Mouse (Mus musculus) heart, embryonic 14.5 days (tissue): ENCODE data around the gene Gbp2b. TPM values are rescaled to one million over a fixed set of nuclear protein-coding genes. Genes with fewer than 3 reads are reported as not detected.
"Not testable (repeated sequence)": the region's sequence is repeated elsewhere in the genome, so short reads cannot be mapped to it uniquely, and the experiment has no call there.

ENCODE experiments used
- ATAC-seq: fragments of 200-750 bp; cut with Nextera tagmentation; 2 replicates; pipeline ENCODE4 v1.8.0; 2017; ENCODE audit warnings: low read depth, moderate TSS enrichment; ENCODE audit not compliant: insufficient number of reproducible peaks, insufficient read depth, low FRiP score
- H3K27ac ChIP-seq, 2 experiments: fragments of 200-500 bp in 1 of 2; fragments of 300-500 bp in 1 of 2; sonication (generic) in 1 of 2; replicated peaks in 1 of 2; 2 replicates each; pipeline ENCODE4 v1.5.1; 2012 to 2014; ENCODE audit warnings: low read depth in 2 of 2, low read length in 2 of 2, control low read depth in 1 of 2, mild to moderate bottlenecking in 1 of 2, mixed read lengths in 1 of 2; ENCODE audit not compliant: control insufficient read depth in 1 of 2, insufficient read depth in 1 of 2
- H3K27me3 ChIP-seq: fragments of 300-500 bp; sonication (generic); 2 replicates; pipeline ENCODE4 v1.6.1; 2014; ENCODE audit warnings: mild to moderate bottlenecking, low read length, control low read depth; ENCODE audit not compliant: control insufficient read depth, insufficient read depth
- H3K36me3 ChIP-seq: fragments of 300-500 bp; sonication (generic); 2 replicates; pipeline ENCODE4 v1.6.1; 2014; ENCODE audit warnings: mild to moderate bottlenecking, control low read depth, low read length, mixed read lengths; ENCODE audit not compliant: control insufficient read depth, insufficient read depth
- H3K4me1 ChIP-seq, 2 experiments: fragments of 200-500 bp in 1 of 2; fragments of 300-500 bp in 1 of 2; sonication (generic) in 1 of 2; 2 replicates each; pipeline ENCODE4 v1.6.1; 2012 to 2014; ENCODE audit warnings: low read length in 2 of 2, control low read depth in 1 of 2, mixed read lengths in 1 of 2; ENCODE audit not compliant: control insufficient read depth in 2 of 2, insufficient read depth in 2 of 2
- H3K4me2 ChIP-seq: fragments of 300-500 bp; sonication (generic); 2 replicates; pipeline ENCODE4 v1.6.1; 2014; ENCODE audit warnings: mild to moderate bottlenecking, low read length
- H3K4me3 ChIP-seq, 2 experiments: fragments of 200-500 bp in 1 of 2; fragments of 300-500 bp in 1 of 2; sonication (generic) in 1 of 2; 2 replicates each; pipeline ENCODE4 v1.5.1; 2012 to 2014; ENCODE audit warnings: low read length in 2 of 2, mild to moderate bottlenecking in 2 of 2, control low read depth in 1 of 2, low read depth in 1 of 2, moderate library complexity in 1 of 2; ENCODE audit not compliant: control insufficient read depth in 1 of 2, insufficient read depth in 1 of 2
- H3K9ac ChIP-seq: fragments of 300-500 bp; sonication (generic); 2 replicates; pipeline ENCODE4 v1.6.1; 2014; ENCODE audit warnings: mild to moderate bottlenecking, low read length
- H3K9me3 ChIP-seq: fragments of 300-500 bp; sonication (generic); 2 replicates; pipeline ENCODE4 v1.6.1; 2016; ENCODE audit warnings: low read length, control low read depth; ENCODE audit not compliant: control insufficient read depth
- WGBS: fragments of 180-500 bp; shearing (Covaris S2); extraction: QIAGEN DNeasy Blood & Tissue Kit; methylation state at CpG from one replicate; pipeline ENCODE4 v1.1.7; 2014; 5-methylcytosine and 5-hydroxymethylcytosine counted together
- polyA plus RNA-seq: library from polyadenylated mRNA; unstranded; fragments of >200 nt; fragmentation: Nextera tagmentation; extraction: Ambion mirVana; gene quantifications from 2 replicates; pipeline ENCODE4 v1.2.1, GENCODE M21; 2014

The Gbp2b gene
- polyA plus RNA-seq, 1 experiment from 2014 or later: 0.09 TPM

- WGBS: 78% methylated on average over 14 of the region's 14 CpGs
- Histone ChIP-seq H3K9ac (no peak overlapping the region), H3K36me3 (no peaks in the 10 kb centered on the region), H3K4me3 (no peak overlapping the region), H3K27ac (no peak overlapping the region), H3K4me1 (no peaks in the 10 kb centered on the region), H3K4me2 (no peak overlapping the region), H3K27me3 (no peaks in the 10 kb centered on the region), H3K9me3 (no peaks in the 10 kb centered on the region)
- ATAC-seq: no peak
Observed at GRCm38 (mm10) chr3:142561045-142561646, 33.5 kb upstream of the Gbp2b start.

GRCm38 (mm10) chr3:142561666-142562065 lies 33.0 kb upstream of the Gbp2b start:
- Histone ChIP-seq H3K27ac (no peak overlapping the region), H3K4me1 (no peaks in the 10 kb centered on the region), H3K4me3 (no peak overlapping the region), H3K9ac (no peak overlapping the region), H3K36me3 (no peaks in the 10 kb centered on the region), H3K27me3 (no peaks in the 10 kb centered on the region), H3K9me3 (no peaks in the 10 kb centered on the region), H3K4me2 (no peak overlapping the region)
- 70% methylated on average over 7 of the region's 7 CpGs for WGBS
- no peak for ATAC-seq

DNA sequence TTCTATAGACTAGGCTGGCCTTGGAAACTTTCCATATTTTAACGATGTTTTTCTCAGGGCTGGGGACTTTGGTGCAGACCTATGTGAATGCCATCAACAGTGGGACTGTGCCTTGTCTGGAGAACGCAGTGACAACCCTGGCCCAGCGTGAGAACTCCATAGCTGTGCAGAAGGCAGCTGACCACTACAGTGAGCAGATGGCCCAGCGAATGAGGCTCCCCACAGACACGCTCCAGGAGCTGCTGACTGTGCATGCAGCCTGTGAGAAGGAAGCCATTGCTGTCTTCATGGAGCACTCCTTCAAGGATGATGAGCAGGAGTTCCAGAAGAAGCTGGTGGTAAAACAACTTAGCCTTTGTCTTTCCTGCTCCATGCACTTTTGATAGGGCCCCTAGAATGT lies 27.2 kb upstream of the Gbp2b start:
- not testable (repeated sequence) for H3K4me2 ChIP-seq, H3K27me3 ChIP-seq, ATAC-seq, H3K27ac ChIP-seq, H3K9me3 ChIP-seq, H3K4me3 ChIP-seq, H3K36me3 ChIP-seq, H3K9ac ChIP-seq, H3K4me1 ChIP-seq
- 51% methylated on average over 5 of the region's 5 CpGs for WGBS

GRCm38 (mm10) chr3:142570738-142571137 lies 23.9 kb upstream of the Gbp2b start:
- H3K4me1 ChIP-seq: no peaks in the 10 kb centered on the region
- 87% methylated on average over 4 of the region's 4 CpGs for WGBS
- no peaks in the 10 kb centered on the region for H3K36me3 ChIP-seq
- no peaks in the 10 kb centered on the region for H3K27me3 ChIP-seq
- H3K9me3 ChIP-seq: no peaks in the 10 kb centered on the region
- no peak for ATAC-seq
- no peak overlapping the region for H3K27ac ChIP-seq
- H3K9ac ChIP-seq: no peak overlapping the region
- H3K4me3 ChIP-seq: no peak overlapping the region
- H3K4me2 ChIP-seq: no peak overlapping the region

- no peak for ATAC-seq
- H3K27me3 ChIP-seq: no peaks in the 10 kb centered on the region
- no peak overlapping the region for H3K4me2 ChIP-seq
- no peak overlapping the region for H3K9ac ChIP-seq
- H3K4me3 ChIP-seq: no peak overlapping the region
- no peak overlapping the region for H3K27ac ChIP-seq
- H3K4me1 ChIP-seq: no peaks in the 10 kb centered on the region
- H3K36me3 ChIP-seq: no peaks in the 10 kb centered on the region
- WGBS: 64% methylated on average over 3 of the region's 3 CpGs
- no peaks in the 10 kb centered on the region for H3K9me3 ChIP-seq
Observed at GRCm38 (mm10) chr3:142577108-142577507, 17.5 kb upstream of the Gbp2b start.

GRCm38 (mm10) chr3:142578342-142578741 lies 16.3 kb upstream of the Gbp2b start:
- Histone ChIP-seq H3K4me1 (no peaks in the 10 kb centered on the region), H3K9me3 (no peaks in the 10 kb centered on the region), H3K9ac (no peak overlapping the region), H3K27me3 (no peaks in the 10 kb centered on the region), H3K4me3 (no peak overlapping the region), H3K27ac (no peak overlapping the region), H3K4me2 (no peak overlapping the region), H3K36me3 (no peaks in the 10 kb centered on the region)
- 70% methylated on average over 4 of the region's 4 CpGs for WGBS
- ATAC-seq: no peak

DNA sequence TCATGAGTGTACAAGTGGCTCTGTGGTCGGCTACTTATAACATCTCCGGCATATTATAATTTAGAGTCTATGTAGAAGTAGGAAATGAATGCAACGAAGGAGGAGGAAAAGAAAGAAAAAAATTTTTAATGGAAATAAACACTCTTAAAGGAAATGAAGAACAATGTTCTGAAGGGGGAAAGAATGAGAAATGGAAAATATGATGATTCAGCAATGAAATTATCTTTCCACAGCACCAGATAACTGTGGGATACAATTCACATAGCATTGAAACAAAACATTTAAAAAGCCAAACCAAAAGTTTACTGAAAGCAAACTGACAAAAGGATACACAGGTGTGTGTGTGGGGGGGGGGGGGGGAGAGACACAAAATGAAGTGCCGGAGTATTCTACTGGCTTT lies 11.6 kb upstream of the Gbp2b start:
- Histone ChIP-seq H3K27ac (no peak overlapping the region), H3K9ac (no peak overlapping the region), H3K27me3 (no peaks in the 10 kb centered on the region), H3K9me3 (no peaks in the 10 kb centered on the region), H3K36me3 (no peaks in the 10 kb centered on the region), H3K4me2 (no peak overlapping the region), H3K4me3 (no peak overlapping the region), H3K4me1 (no peaks in the 10 kb centered on the region)
- ATAC-seq: no peak
- 84% methylated on average over 4 of the region's 4 CpGs for WGBS

DNA sequence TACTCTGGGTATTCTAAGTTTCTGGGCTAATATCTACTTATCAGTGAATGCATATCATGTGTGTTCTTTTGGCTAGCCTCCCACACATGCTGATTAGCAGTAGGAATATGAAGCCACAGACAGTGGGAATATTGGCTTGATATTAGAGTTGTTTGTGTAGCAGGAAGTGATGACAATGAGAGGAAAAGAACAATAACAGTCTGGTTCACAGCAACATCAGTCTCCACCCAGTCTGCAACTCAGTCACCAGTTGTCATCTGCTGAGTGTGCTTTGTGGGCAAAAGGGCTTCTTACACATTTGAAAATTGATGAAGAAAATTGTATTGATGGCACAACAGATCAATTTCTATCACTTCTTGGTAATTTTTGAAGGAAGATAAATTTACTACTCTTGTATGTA lies 7.3 kb upstream of the Gbp2b start:
- H3K4me1 ChIP-seq: no peaks in the 10 kb centered on the region
- H3K9ac ChIP-seq: no peak overlapping the region
- no peaks in the 10 kb centered on the region for H3K36me3 ChIP-seq

More for the DNA sequence above, 7.3 kb upstream of the Gbp2b start:
- H3K4me3 ChIP-seq: no peak overlapping the region
- ATAC-seq: no peak
- no peak overlapping the region for H3K4me2 ChIP-seq
- H3K27ac ChIP-seq: no peak overlapping the region
- H3K27me3 ChIP-seq: no peaks in the 10 kb centered on the region
- no peaks in the 10 kb centered on the region for H3K9me3 ChIP-seq
